Mouse (Mus musculus) embryonic facial prominence, embryonic 11.5 days (tissue): ENCODE data around the gene Rimklb. TPM values are rescaled to one million over a fixed set of nuclear protein-coding genes. Genes with fewer than 3 reads are reported as not detected.
"Not testable (repeated sequence)": the region's sequence is repeated elsewhere in the genome, so short reads cannot be mapped to it uniquely, and the experiment has no call there.

Experiments
- ATAC-seq: fragments of 200-750 bp; cut with Nextera tagmentation; replicated peaks from 2 replicates; pipeline ENCODE4 v1.8.0; 2017; ENCODE audit warnings: low read depth; ENCODE audit not compliant: insufficient number of reproducible peaks, low FRiP score, low TSS enrichment
- DNase-seq: peaks from one replicate; pipeline ENCODE4 v3.0.0-alpha.2; 2015; ENCODE audit warnings: low spot score
- H3K27ac ChIP-seq: fragments of 300-500 bp; sonication (generic); replicated peaks from 2 replicates; pipeline ENCODE4 v1.5.1; 2014; ENCODE audit warnings: mild to moderate bottlenecking, low read depth, low read length, control low read depth
- H3K27me3 ChIP-seq: fragments of 300-500 bp; sonication (generic); 2 replicates; pipeline ENCODE4 v1.6.1; 2014; ENCODE audit warnings: mild to moderate bottlenecking, low read length, moderate library complexity, mixed read lengths; ENCODE audit not compliant: control insufficient read depth, insufficient read depth
- H3K36me3 ChIP-seq: fragments of 300-500 bp; sonication (generic); replicated peaks from 2 replicates; pipeline ENCODE4 v1.6.1; 2014; ENCODE audit warnings: low read depth, mild to moderate bottlenecking, low read length, moderate library complexity, mixed read lengths; ENCODE audit not compliant: control insufficient read depth, insufficient read depth
- H3K4me1 ChIP-seq: fragments of 300-500 bp; sonication (generic); 2 replicates; pipeline ENCODE4 v1.6.1; 2014; ENCODE audit warnings: low read length, mixed read lengths; ENCODE audit not compliant: control insufficient read depth, insufficient read depth
- H3K4me2 ChIP-seq: fragments of 300-500 bp; sonication (generic); 2 replicates; pipeline ENCODE4 v1.6.1; 2014; ENCODE audit warnings: low read depth, mild to moderate bottlenecking, control low read depth, low read length, moderate library complexity
- H3K4me3 ChIP-seq: fragments of 300-500 bp; sonication (generic); 2 replicates; pipeline ENCODE4 v1.5.1; 2014; ENCODE audit warnings: low read depth, low read length, control low read depth
- H3K9ac ChIP-seq: fragments of 300-500 bp; sonication (generic); replicated peaks from 2 replicates; pipeline ENCODE4 v1.6.1; 2014; ENCODE audit warnings: mild to moderate bottlenecking, control low read depth, low read length
- H3K9me3 ChIP-seq: fragments of 300-500 bp; sonication (generic); replicated peaks from 2 replicates; pipeline ENCODE4 v1.6.1; 2016; ENCODE audit warnings: mild to moderate bottlenecking, low read length, inconsistent platforms, mixed read lengths; ENCODE audit not compliant: control insufficient read depth
- WGBS: fragments of 180-500 bp; shearing (Covaris S2); extraction: QIAGEN DNeasy Blood & Tissue Kit; methylation state at CpG from one replicate; pipeline ENCODE4 v1.1.7; 2014; 5-methylcytosine and 5-hydroxymethylcytosine counted together
- polyA plus RNA-seq: library from polyadenylated mRNA; unstranded; fragments of >200 nt; fragmentation: Nextera tagmentation; extraction: Ambion mirVana; gene quantifications from 2 replicates; pipeline ENCODE4 v1.2.1, GENCODE M21; 2014

Rimklb gene
- polyA plus RNA-seq, result 50.8 and 62.3 TPM in 2 replicates

DNA sequence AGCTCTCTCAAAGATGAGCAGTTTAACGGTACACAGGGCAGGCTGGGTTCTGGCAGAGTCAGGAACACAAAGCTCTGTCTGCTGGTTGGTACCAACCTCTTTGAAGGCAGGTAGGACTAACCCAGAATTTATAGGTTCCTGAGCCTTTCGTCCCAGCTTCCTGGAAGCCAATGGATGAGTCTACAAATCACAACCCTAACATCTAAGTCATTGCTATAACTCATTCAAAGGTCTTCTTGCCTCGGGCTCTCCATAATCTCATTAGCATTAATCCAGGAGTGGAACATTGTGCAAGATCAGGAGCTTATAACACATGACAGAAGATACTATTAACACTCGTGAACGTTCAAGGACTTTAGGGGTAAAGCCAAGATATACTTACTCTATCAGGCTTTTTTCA, at the start of gene Rimklb:
Rimklb (minus strand) TSS at position 101 of the 400 bp plus-strand sequence.
- Histone ChIP-seq H3K4me3 (no peak within 1 kb of the TSS), H3K27me3 (no peaks in the 10 kb centered on the region), H3K27ac (no peak within 1 kb of the TSS), H3K4me2 (no peak within 1 kb of the TSS), H3K9ac (no peak within 1 kb of the TSS), H3K9me3 (no peaks in the 10 kb centered on the region), H3K36me3 (no peaks in the 10 kb centered on the region), H3K4me1 (peaks cover 4% of the 10 kb centered on the region; the same call in 1 of the 2 replicates)
- WGBS, result 78% methylated on average over 5 of the region's 5 CpGs
- ATAC-seq (no peak), DNase-seq (no peak)

GRCm38 (mm10) chr6:122545948-122546347, 47.4 kb upstream of the Rimklb start:
- Histone ChIP-seq H3K9ac (no peak overlapping the region), H3K27me3 (no peaks in the 10 kb centered on the region), H3K9me3 (no peaks in the 10 kb centered on the region), H3K27ac (no peak overlapping the region), H3K4me1 (no peaks in the 10 kb centered on the region), H3K4me2 (no peak overlapping the region), H3K36me3 (no peaks in the 10 kb centered on the region), H3K4me3 (no peak overlapping the region)
- no peak for DNase-seq
- ATAC-seq, result no peak
- WGBS, result 80% methylated on average over 10 of the region's 10 CpGs

DNA sequence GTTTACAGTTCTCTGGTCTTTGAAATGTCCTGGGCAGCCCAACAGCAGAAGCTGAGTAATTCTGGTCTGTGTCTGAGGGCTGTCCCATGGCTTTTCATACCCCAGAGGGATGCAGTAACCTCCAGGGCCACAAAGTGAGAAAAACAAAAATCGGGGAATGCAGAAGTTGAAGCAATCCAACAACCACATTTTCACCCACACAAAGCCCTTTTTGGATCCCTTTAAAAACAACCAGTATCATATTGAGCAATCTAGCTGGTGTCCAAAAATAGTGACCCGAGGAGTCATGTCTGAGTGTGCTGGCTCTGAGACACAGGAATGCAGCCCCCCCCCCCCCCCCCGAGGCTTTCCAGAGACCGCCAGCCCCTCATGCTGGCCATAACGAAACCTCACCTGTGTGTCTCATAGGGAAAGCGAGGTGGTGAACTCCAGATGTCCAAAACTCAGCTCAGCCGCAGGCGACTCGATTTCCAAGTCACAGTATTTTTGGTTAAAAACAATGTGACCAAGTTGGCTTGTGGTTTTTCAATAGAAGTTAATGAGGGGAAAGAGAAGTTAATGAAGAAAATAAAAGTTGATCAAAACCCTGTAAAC, 46.8 kb upstream of the Rimklb start:
- no peaks in the 10 kb centered on the region for H3K27me3 ChIP-seq
- H3K27ac ChIP-seq, result no peak overlapping the region
- no peak overlapping the region for H3K4me2 ChIP-seq
- no peak overlapping the region for H3K9ac ChIP-seq
- no peak overlapping the region for H3K4me3 ChIP-seq
- 67% methylated on average over 9 of the region's 9 CpGs for WGBS
- no peaks in the 10 kb centered on the region for H3K36me3 ChIP-seq
- DNase-seq (no peak), ATAC-seq (no peak)
- no peaks in the 10 kb centered on the region for H3K4me1 ChIP-seq
- no peaks in the 10 kb centered on the region for H3K9me3 ChIP-seq

DNA sequence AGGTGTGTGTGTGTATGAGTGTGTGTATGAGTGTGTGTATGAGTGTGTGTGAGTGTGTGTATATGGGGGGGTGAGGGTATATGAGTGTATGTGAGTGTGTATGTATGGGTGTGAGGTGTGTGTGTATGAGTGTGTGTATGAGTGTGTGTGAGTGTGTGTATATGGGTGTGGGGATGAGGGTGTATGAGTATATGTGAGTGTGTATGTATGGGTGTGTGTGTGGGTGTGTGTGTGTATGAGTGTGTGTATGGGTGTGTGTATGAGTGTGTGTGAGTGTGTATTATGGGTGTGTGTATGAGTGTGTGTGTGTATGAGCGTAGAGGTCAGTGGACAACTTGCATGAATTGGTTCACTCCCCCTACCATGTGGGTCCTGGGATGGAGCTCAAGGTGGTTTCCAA, 46.1 kb upstream of the Rimklb start:
- Histone ChIP-seq H3K9me3 (no peaks in the 10 kb centered on the region), H3K4me1 (no peaks in the 10 kb centered on the region), H3K9ac (no peak overlapping the region), H3K4me2 (no peak overlapping the region), H3K27ac (no peak overlapping the region), H3K36me3 (no peaks in the 10 kb centered on the region), H3K27me3 (no peaks in the 10 kb centered on the region), H3K4me3 (no peak overlapping the region)
- DNase-seq (no peak), ATAC-seq (no peak; the same call in 1 of the 2 replicates)
- WGBS, result 95% methylated on average over 1 of the region's 1 CpGs

- WGBS, result 82% methylated on average over 5 of the region's 5 CpGs
- Histone ChIP-seq H3K4me3 (no peak overlapping the region), H3K9ac (no peak overlapping the region), H3K27ac (no peak overlapping the region), H3K4me2 (no peak overlapping the region), H3K36me3 (no peaks in the 10 kb centered on the region), H3K27me3 (no peaks in the 10 kb centered on the region), H3K9me3 (no peaks in the 10 kb centered on the region), H3K4me1 (no peaks in the 10 kb centered on the region)
- ATAC-seq (no peak), DNase-seq (no peak)
These were observed 45.0 kb upstream of the Rimklb start for GRCm38 (mm10) chr6:122543574-122543973.

DNA sequence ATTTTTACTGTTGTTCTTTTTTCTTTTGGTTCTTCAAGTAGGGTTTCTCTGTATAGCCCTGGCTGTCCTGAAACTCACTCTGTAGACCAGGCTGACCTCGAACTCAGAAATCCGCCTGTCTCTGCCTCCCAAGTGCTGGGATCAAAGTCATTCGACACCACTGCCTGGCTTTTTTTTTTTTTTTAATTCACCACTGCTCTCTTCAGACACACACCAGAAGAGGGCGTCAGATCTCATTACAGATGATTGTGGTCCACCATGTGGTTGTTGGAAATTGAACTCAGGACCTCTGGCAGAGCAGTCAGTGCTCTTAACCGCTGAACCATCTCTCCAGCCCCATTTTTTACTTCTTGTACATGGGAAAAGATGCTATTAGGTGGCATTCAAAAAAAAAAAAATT, 43.9 kb upstream of the Rimklb start:
- not testable (repeated sequence) for ATAC-seq, DNase-seq, H3K27ac ChIP-seq, H3K36me3 ChIP-seq, H3K4me3 ChIP-seq, H3K9ac ChIP-seq, H3K9me3 ChIP-seq, H3K4me1 ChIP-seq, H3K4me2 ChIP-seq, H3K27me3 ChIP-seq
- 73% methylated on average over 5 of the region's 5 CpGs for WGBS

- 81% methylated on average over 9 of the region's 9 CpGs for WGBS
- ATAC-seq (no peak), DNase-seq (no peak)
- H3K4me1 ChIP-seq, result no peaks in the 10 kb centered on the region
- no peak overlapping the region for H3K27ac ChIP-seq
- no peaks in the 10 kb centered on the region for H3K36me3 ChIP-seq
- no peaks in the 10 kb centered on the region for H3K27me3 ChIP-seq
- no peak overlapping the region for H3K4me3 ChIP-seq
- no peaks in the 10 kb centered on the region for H3K9me3 ChIP-seq
- H3K9ac ChIP-seq, result no peak overlapping the region
- H3K4me2 ChIP-seq, result no peak overlapping the region
These were observed 41.0 kb upstream of the Rimklb start for GRCm38 (mm10) chr6:122539564-122539963.

- no peaks in the 10 kb centered on the region for H3K9me3 ChIP-seq
- H3K4me2 ChIP-seq, result no peak overlapping the region
- ATAC-seq, result no peak
- no peak overlapping the region for H3K27ac ChIP-seq
- 30% methylated on average over 3 of the region's 3 CpGs for WGBS
- no peak for DNase-seq
- H3K36me3 ChIP-seq, result no peaks in the 10 kb centered on the region
- no peaks in the 10 kb centered on the region for H3K27me3 ChIP-seq
- H3K4me3 ChIP-seq, result no peak overlapping the region
- H3K9ac ChIP-seq, result no peak overlapping the region
- H3K4me1 ChIP-seq, result no peaks in the 10 kb centered on the region
These were observed 35.5 kb upstream of the Rimklb start for GRCm38 (mm10) chr6:122534032-122534431.
